Mouse (Mus musculus): ENCODE data around the gene Prkrip1. TPM values are rescaled to one million over a fixed set of nuclear protein-coding genes. Genes with fewer than 3 reads are reported as not detected.

The Prkrip1 gene
- polyA plus RNA-seq, 1 experiment: not detected

- TF ChIP-seq CTCF (IDR thresholded peaks at IDR 0.05; ENCODE audit: insufficient read depth, low read depth, low read length) (no peak), POLR2A (IDR thresholded peaks at IDR 0.05; ENCODE audit: insufficient read depth, low read depth, low read length) (no peak)
- 75% methylated on average over 7 of the region's 7 CpGs for WGBS
- H3K4me1 ChIP-seq (ENCODE audit: control insufficient read depth, insufficient read depth, low read length): no peaks in the 10 kb centered on the region; the same call in 1 of the 2 replicates
- H3K4me3 ChIP-seq (ENCODE audit: insufficient read depth, low read depth, low read length): no peak overlapping the region
- no peak overlapping the region for H3K27ac ChIP-seq (ENCODE audit: insufficient read depth, low read depth, low read length)
These were observed 15.0 kb downstream of the Prkrip1 start for GRCm38 (mm10) chr5:136183766-136184165.

DNA sequence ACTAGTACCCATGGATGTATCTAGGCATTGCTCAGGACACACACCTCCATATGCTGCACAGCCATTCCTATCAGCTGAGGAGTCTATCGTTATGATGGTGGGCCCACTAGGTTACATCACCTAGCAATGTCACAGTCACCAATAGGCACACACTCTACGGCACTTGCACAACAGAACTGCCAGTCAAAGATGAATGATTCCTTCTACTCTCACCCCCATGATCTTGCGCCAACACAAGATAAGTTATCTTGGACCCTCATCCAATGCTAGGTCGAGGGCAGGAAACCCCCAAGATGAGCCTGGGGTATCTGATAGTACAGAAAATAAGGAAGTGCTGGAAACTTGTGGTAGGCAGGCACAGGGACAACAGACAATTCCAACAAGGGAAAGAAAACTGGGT lies 15.9 kb downstream of the Prkrip1 start:
- TF ChIP-seq CTCF (IDR thresholded peaks at IDR 0.05; ENCODE audit: insufficient read depth, low read depth, low read length) (no peak), POLR2A (IDR thresholded peaks at IDR 0.05; ENCODE audit: insufficient read depth, low read depth, low read length) (no peak)
- 94% methylated on average over 4 of the region's 4 CpGs for WGBS
- H3K4me1 ChIP-seq (ENCODE audit: control insufficient read depth, insufficient read depth, low read length): no peaks in the 10 kb centered on the region; the same call in 1 of the 2 replicates
- no peak overlapping the region for H3K4me3 ChIP-seq (ENCODE audit: insufficient read depth, low read depth, low read length)
- H3K27ac ChIP-seq (ENCODE audit: insufficient read depth, low read depth, low read length): no peak overlapping the region

GRCm38 (mm10) chr5:136182049-136182448 lies 16.7 kb downstream of the Prkrip1 start:
- WGBS: 62% methylated on average over 6 of the region's 6 CpGs
- TF ChIP-seq POLR2A (IDR thresholded peaks at IDR 0.05; ENCODE audit: insufficient read depth, low read depth, low read length) (no peak), CTCF (IDR thresholded peaks at IDR 0.05; ENCODE audit: insufficient read depth, low read depth, low read length) (no peak)
- no peak overlapping the region for H3K27ac ChIP-seq (ENCODE audit: insufficient read depth, low read depth, low read length)
- H3K4me1 ChIP-seq (ENCODE audit: control insufficient read depth, insufficient read depth, low read length): no peaks in the 10 kb centered on the region; the same call in 1 of the 2 replicates
- no peak overlapping the region for H3K4me3 ChIP-seq (ENCODE audit: insufficient read depth, low read depth, low read length)

GRCm38 (mm10) chr5:136181197-136181596 lies 17.6 kb downstream of the Prkrip1 start:
- TF ChIP-seq CTCF (IDR thresholded peaks at IDR 0.05; ENCODE audit: insufficient read depth, low read depth, low read length) (no peak), POLR2A (IDR thresholded peaks at IDR 0.05; ENCODE audit: insufficient read depth, low read depth, low read length) (no peak)
- 79% methylated on average over 6 of the region's 6 CpGs for WGBS
- Histone ChIP-seq H3K4me1 (ENCODE audit: control insufficient read depth, insufficient read depth, low read length) (no peaks in the 10 kb centered on the region; the same call in 1 of the 2 replicates), H3K4me3 (ENCODE audit: insufficient read depth, low read depth, low read length) (no peak overlapping the region), H3K27ac (ENCODE audit: insufficient read depth, low read depth, low read length) (no peak overlapping the region)

DNA sequence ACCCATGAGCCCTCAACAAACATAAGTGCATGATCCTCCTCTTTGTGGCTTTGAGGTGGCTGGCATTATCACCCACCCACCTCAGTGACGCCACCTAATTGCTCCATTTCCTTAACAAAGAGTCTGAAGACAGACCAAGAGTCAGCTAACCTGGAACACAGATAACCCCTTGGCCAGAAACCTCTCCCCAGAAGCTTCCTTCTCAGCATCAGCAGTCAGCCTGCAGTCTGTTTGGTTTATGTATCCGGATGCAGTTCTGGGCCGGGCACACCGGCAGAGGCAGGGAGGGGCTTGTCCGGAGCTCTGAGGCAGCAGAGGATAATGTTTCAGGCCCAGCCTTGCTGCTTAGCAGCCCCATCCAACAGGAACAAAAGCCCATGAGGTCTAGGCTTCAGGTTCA lies 19.2 kb downstream of the Prkrip1 start:
- no peak for TF ChIP-seq POLR2A (IDR thresholded peaks at IDR 0.05; ENCODE audit: insufficient read depth, low read depth, low read length)
- TF ChIP-seq CTCF (IDR thresholded peaks at IDR 0.05; ENCODE audit: insufficient read depth, low read depth, low read length): no peak
- no peak overlapping the region for H3K27ac ChIP-seq (ENCODE audit: insufficient read depth, low read depth, low read length)
- H3K4me3 ChIP-seq (ENCODE audit: insufficient read depth, low read depth, low read length): no peak overlapping the region
- H3K4me1 ChIP-seq (ENCODE audit: control insufficient read depth, insufficient read depth, low read length): no peaks in the 10 kb centered on the region; the same call in 1 of the 2 replicates
- 84% methylated on average over 5 of the region's 5 CpGs for WGBS

DNA sequence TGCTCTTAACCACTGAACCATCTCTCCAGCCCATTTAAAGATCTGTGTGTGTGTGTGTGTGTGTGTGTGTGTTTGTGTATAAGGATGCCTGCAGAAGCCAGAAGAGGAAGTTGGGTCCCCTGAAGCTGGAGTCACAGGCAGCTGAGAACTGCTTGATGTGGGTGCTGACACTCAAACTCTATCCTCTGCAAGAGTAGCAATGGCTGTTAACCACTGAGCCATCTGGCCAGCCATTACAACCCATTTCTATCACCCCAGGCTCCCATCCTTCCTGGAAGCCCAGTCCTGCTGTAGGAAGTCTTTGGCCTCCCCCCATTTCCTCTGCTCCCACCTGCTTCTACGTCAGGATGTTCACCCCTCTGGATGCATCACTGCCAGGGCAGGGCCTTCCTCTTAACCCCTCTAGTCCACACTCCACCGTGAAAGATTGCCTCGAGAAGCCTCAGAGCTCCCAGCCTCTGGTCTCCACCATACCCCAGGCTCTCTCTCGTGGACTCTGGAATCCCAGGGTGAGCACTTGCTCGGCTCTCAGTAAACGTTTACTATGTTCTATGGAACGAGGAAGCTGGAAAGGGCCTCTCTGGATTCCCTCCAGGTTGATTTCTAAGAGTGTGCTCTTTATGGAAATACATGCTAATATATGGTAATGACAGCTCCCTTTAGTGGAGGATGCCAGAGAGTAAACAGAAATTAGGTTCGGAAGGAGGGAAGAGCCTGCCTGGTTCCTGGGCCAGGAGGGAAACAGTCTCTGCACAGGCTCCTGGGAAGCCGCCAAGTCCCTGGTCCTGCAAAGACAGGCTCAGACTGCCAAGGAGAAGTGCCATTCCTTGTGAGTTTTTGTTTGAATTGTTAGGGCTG lies 24.9 kb downstream of the Prkrip1 start:
- no peak overlapping the region for H3K4me3 ChIP-seq (ENCODE audit: insufficient read depth, low read depth, low read length)
- 17% methylated on average over 9 of the region's 9 CpGs for WGBS
- peaks cover 24% of the 10 kb centered on the region for H3K4me1 ChIP-seq (ENCODE audit: control insufficient read depth, insufficient read depth, low read length)
- TF ChIP-seq CTCF (IDR thresholded peaks at IDR 0.05; ENCODE audit: insufficient read depth, low read depth, low read length): no peak
- TF ChIP-seq POLR2A (IDR thresholded peaks at IDR 0.05; ENCODE audit: insufficient read depth, low read depth, low read length): no peak
- H3K27ac ChIP-seq (ENCODE audit: insufficient read depth, low read depth, low read length): no peak overlapping the region

DNA sequence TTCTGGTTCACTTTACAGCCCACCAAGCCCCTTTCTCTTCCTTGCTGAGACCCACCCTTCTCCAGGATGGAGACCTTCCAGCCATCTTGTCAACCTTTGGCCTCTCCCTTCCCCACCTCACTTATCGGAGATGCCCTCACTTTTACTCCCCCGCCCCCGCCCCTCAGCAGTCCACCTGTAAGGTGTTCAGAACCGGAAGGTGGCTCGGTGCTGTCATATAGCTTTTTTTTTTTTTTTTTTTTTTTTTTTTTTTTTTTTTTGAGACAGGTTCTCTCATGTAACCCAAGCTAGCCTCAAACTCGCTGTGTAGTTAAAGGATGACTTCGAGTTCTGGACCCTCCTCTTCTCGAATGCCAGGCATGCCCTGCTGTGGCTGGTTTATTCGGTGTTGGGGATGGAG lies 25.8 kb downstream of the Prkrip1 start:
- TF ChIP-seq POLR2A (IDR thresholded peaks at IDR 0.05; ENCODE audit: insufficient read depth, low read depth, low read length) (no peak), CTCF (IDR thresholded peaks at IDR 0.05; ENCODE audit: insufficient read depth, low read depth, low read length) (no peak)
- 85% methylated on average over 9 of the region's 9 CpGs for WGBS
- H3K4me3 ChIP-seq (ENCODE audit: insufficient read depth, low read depth, low read length): no peak overlapping the region

GRCm38 (mm10) chr5:136171363-136172341 lies 27.1 kb downstream of the Prkrip1 start:
- TF ChIP-seq POLR2A (IDR thresholded peaks at IDR 0.05; ENCODE audit: insufficient read depth, low read depth, low read length) (no peak), CTCF (IDR thresholded peaks at IDR 0.05; ENCODE audit: insufficient read depth, low read depth, low read length) (no peak)
- Histone ChIP-seq H3K4me3 (ENCODE audit: insufficient read depth, low read depth, low read length) (peak overlapping the region; percentile 80; the same call in 1 of the 2 replicates), H3K4me1 (ENCODE audit: control insufficient read depth, insufficient read depth, low read length) (peaks cover 26% of the 10 kb centered on the region), H3K27ac (ENCODE audit: insufficient read depth, low read depth, low read length) (peak overlapping the region; percentile 83; the same call in 1 of the 2 replicates)
- WGBS: 20% methylated on average over 17 of the region's 17 CpGs

More for the DNA sequence above, 25.8 kb downstream of the Prkrip1 start:
- Histone ChIP-seq H3K4me1 (ENCODE audit: control insufficient read depth, insufficient read depth, low read length) (peaks cover 26% of the 10 kb centered on the region), H3K27ac (ENCODE audit: insufficient read depth, low read depth, low read length) (no peak overlapping the region)

Measured in olfactory bulb, adult 2 months (tissue).